Mouse (Mus musculus): ENCODE measurements around the gene Hoxd12.

Gene Hoxd12

DNA sequence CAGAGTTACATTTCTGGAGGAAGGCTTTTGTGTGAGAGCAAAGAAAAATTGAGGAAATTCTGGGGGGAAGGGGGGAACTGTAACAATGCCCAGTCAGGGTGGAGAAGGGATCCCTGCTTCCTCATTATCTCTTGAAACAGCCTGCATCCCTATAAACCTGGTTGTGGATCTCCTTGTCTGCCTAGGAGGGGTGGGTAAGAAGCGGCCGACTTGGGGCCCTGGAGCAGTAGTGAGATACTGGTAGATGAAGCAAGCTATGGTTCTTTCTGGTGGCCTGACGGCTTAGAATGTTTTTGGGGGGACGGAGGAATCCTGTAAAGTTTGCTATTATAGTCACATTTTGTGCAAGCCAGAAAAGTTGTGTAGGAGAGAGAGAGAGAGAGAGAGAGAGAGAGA lies 18.6 kb downstream of the Hoxd12 start:
- no peak for DNase-seq (ENCODE audit: extremely low read depth, insufficient read length, low spot score)

DNA sequence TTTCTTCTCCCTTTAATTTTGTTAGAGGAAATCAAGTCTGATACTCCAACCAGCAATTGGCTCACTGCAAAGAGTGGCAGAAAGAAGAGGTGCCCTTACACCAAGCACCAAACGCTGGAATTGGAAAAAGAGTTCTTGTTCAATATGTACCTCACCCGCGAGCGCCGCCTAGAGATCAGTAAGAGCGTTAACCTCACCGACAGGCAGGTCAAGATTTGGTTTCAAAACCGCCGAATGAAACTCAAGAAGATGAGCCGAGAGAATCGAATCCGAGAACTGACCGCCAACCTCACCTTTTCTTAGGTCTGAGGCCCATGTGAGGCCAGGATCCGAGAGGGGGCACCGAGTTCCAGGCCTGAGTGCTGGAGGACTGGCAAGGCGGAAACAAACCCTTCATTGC lies 19.3 kb downstream of the Hoxd12 start:
- DNase-seq (ENCODE audit: extremely low read depth, insufficient read length, low spot score): no peak

- DNase-seq (ENCODE audit: extremely low read depth, insufficient read length, low spot score): no peak
Measured at GRCm38 (mm10) chr2:74695383-74695782, 20.6 kb downstream of the Hoxd12 start.

DNA sequence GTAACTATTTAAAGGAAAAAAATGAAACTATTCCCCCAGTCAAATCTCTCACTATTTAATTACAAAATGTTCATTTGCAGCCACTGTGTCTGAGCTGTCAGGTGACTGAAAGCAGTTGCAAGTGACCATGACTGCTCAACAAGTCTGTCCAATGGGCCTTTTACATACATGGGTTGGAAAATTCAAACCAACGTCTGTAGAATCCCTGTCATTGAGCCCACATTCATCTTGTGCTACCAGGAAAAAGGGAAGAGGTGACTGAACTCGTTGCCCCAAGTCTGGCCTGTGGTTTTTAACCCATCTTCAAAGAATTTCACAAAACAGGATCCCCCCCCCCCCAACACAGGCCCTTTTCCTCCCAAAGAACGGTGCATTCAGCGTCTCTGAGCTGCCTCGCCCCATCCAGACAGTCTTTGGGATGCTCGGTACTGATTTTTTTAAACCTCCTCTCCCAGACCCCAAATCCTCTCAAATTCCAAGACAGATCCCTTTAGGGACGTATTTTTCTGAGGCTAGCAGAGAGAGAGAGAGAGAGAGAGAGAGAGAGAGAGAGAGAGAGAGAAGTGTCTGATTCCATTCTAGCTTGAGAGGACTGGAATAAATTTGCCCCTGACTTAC lies 21.1 kb downstream of the Hoxd12 start:
- DNase-seq (ENCODE audit: extremely low read depth, insufficient read length, low spot score): no peak

DNA sequence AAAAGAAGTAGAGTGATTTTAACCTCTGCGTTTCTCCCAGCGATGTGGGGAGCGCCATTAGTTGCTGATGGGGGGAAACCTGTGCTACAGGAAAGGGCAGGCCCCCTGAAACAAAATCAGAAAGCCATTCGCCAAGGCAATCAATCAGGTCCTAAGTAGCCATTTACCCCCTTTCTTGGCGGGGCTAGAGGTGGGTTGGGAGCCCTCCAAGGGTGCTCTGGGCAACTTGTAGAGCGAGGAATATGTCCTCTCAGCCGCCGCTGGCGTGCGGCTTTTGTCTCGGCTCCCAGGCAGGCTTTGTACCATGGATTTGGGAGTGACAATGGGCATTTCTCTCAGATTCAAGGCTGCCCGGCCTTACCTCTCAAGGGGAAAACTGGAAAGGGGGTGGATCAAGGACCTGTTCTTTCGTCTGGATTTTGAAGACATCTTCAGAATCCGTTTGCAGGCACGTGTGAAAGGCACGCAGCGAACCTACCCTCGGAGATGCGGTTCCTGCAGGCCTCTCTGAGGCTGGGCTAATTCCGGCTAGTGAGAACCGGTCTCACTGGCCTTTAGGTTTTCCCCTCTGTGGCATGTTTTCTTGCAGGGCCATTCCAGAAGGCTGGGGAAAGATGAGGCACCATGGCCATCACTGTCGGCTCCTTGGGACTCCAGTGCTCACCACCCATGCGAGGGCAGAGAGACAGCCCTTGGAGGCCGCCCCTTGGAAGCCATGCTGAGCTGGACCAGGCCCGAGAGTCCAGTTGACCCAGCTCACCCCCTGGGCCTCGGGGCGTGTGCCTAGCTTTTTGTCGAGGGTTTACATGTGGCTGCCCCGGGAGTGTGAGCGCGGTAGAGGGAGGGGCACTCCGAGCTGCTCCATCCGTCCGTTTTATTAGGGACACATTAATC lies 21.9 kb downstream of the Hoxd12 start:
- no peak for DNase-seq (ENCODE audit: extremely low read depth, insufficient read length, low spot score)

GRCm38 (mm10) chr2:74697567-74698121 lies 22.8 kb downstream of the Hoxd12 start, which contains the start of gene Hoxd9:
Hoxd9 (plus strand) TSS chr2:74697727.
- no peak for DNase-seq (ENCODE audit: extremely low read depth, insufficient read length, low spot score)

- DNase-seq (ENCODE audit: extremely low read depth, insufficient read length, low spot score): no peak
Measured at GRCm38 (mm10) chr2:74698201-74699052, 23.6 kb downstream of the Hoxd12 start.

DNA sequence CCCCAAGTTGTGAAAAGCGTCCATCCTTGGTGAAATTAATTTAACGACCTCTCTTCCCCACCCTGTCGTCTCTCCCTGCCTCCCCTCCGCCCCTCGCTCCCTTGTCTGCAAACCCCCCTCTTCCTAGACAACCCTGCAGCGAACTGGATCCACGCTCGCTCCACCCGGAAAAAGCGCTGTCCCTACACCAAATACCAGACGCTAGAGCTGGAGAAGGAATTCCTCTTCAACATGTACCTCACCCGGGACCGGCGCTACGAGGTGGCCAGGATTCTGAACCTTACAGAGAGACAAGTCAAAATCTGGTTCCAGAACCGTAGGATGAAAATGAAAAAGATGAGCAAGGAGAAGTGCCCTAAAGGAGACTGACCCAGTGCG lies 24.2 kb downstream of the Hoxd12 start:
- DNase-seq (ENCODE audit: extremely low read depth, insufficient read length, low spot score): no peak

DNA sequence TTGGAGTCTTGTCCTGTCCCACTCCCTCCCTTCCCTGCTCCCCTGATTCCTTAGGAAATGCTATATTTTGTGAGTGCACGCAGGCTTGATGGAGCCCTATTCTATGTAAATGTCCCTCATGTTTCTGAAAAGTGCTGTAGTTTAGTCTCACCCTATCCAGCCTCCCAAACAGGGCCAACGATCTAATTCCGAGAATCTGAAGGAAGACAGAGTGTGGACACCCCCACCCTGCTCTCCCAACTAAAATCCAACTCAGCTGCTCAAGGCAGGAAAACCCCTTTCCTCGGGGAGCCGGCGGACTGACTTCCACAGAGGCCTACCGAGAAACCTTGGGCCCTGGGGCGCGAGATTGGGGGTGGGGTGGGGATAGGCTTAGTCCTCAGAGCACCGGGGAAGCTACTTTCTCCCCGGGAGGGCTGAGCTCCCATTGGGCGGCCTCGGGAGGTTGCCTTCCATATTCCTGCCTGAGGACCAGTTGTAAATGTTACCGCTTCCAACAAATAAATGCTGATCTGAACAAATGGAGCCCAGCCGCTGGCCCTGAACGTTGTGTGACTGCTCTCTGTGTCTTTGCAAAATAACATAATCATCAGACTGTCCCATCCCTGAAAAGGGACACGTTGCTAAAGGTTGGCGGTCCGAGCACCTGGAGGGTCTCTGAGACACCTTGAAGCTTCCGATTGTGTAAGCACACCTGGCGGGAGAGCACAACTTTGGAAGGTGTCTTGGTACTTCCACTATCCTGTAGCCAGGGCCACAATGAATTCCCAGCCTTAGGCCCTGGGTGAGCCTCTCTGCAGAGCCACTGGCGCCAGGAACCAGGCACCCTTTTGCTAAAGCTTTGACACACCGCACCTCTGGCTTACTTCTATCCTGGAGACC lies 25.1 kb downstream of the Hoxd12 start:
- no peak for DNase-seq (ENCODE audit: extremely low read depth, insufficient read length, low spot score)

DNA sequence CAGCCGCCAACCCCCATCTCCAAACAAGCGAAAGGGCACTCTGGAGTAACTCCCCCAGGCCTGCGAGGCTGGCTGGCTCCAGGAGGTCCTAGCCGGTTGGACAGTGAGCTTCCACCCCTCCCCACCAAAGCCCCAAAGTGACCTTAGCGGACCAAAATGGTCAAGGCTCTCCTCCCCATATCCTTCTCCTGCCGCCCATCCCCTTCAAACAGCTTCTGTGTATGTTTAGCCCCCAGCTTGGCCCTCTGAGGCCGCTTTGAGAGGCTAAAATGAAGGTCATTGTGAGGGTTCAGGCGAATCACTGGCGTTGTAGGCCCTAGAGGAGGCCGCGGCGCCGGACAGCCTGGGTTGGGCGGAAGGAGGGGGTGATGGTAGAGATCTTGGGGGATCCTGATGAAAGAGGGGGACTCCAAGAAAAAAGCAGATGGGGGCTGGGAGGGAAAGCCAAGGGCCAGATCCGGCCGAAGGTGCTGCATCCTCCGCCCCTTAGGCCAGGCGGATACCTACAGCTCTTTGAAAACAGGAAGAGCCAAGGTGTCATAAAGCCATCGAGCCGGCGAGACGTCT lies 25.8 kb downstream of the Hoxd12 start:
- DNase-seq (ENCODE audit: extremely low read depth, insufficient read length, low spot score): no peak

DNA sequence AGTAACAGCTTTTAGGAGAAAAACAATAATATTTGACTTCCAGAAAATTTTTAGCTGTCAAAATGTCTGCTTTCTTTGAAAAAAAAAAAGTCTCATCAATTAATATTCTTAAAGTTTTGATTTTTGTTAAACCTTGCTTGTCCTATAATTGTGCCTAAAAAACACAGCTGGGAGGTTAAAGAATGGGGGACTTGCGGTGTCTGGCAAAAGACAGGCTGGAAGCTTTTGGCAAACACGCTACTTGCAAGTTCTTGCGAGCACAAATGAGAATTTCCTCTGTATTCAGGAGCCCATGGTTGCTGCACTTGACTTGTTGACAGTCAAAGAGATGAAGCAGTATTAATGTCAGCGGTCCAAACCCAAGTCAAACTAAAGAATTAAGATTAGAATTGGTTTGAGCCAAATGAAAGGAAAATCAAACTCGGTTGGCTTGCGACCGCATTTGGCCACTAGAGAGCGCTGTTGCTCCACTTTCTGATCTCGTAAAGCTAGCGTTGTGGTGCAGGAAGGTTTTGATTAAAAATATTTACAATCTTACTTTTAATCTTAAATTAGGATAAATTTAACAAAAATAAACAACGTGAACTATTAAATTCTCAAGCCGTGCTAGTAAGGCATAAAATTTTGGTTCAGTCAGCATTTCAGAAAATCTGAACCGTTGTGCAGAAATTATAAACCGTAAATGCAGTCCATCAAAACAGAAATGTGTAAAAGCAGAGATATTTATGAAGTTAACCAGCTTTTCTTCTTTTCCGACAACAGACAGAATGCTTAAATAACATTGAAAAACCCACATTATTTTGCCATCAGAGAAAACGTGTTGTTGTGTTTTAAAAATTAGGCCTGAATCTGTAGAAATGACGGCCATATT lies 27.4 kb downstream of the Hoxd12 start:
- DNase-seq (ENCODE audit: extremely low read depth, insufficient read length, low spot score): no peak

DNA sequence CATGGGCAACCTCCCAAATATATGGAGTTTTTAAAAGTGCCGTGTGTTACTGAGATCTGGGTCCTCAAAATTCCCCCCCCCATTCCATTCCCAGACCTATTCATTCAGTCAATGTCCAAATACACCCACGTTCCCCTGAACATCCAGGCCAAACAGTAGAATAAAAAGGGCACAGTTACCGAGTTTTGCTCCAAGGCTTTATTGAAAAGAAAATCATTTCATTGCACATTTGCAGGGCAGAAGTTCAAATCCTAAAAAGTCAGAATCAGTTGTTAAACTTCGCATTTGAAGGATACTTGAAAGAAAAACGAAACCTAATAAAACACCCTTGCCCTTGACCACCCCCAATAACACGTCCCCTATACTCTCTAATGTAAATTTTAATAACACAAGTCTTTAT lies 28.0 kb downstream of the Hoxd12 start:
- DNase-seq (ENCODE audit: extremely low read depth, insufficient read length, low spot score): no peak

GRCm38 (mm10) chr2:74703317-74703716 lies 28.5 kb downstream of the Hoxd12 start:
- no peak for DNase-seq (ENCODE audit: extremely low read depth, insufficient read length, low spot score)

- DNase-seq (ENCODE audit: extremely low read depth, insufficient read length, low spot score): no peak
Measured at GRCm38 (mm10) chr2:74703720-74704392, 29.0 kb downstream of the Hoxd12 start.

- no peak for DNase-seq (ENCODE audit: extremely low read depth, insufficient read length, low spot score)
Measured at GRCm38 (mm10) chr2:74704393-74704998, 29.7 kb downstream of the Hoxd12 start, which contains the start of gene Hoxd8. Hoxd8 (plus strand) TSS chr2:74704615.

GRCm38 (mm10) chr2:74704999-74705466 lies 30.2 kb downstream of the Hoxd12 start:
- no peak for DNase-seq (ENCODE audit: extremely low read depth, insufficient read length, low spot score)

DNA sequence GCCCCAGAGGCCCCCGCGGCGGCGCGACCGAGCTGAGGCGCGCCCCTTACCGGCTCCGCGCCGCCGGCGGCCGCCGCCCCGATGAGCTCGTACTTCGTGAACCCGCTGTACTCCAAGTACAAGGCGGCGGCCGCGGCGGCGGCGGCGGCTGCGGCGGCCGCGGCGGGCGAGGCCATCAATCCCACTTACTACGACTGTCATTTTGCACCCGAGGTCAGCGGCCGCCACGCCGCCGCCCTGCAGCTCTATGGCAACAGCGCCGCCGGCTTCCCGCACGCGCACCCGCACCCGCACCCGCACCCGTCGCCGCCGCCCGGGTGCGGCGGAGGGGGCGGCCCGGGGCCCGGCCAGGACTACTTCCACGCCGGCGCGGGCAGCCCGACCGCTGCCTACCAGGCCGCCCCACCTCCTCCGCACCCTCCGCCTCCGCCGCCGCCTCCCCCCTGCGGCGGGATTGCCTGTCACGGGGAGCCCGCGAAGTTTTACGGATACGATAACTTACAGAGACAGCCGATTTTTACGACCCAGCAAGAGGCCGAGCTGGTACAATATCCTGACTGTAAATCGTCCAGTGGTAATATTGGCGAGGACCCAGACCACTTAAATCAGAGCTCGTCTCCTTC lies 30.8 kb downstream of the Hoxd12 start:
- DNase-seq (ENCODE audit: extremely low read depth, insufficient read length, low spot score): no peak

Data from 3134 (cell line).